Mouse (Mus musculus) thymus, adult 2 months (tissue): Measurements from ENCODE around the gene Olfr320. TPM values are rescaled to one million over a fixed set of nuclear protein-coding genes. Genes with fewer than 3 reads are reported as not detected.
A peak's percentile ranks its signal among the peaks of the same experiment; 100 is the strongest.

Experiments
- DNase-seq: peaks from one replicate; pipeline ENCODE4 v3.0.0; 2021
- H3K27ac ChIP-seq: fragments of 200-500 bp; 2 replicates; pipeline ENCODE4 v1.5.1; 2012; ENCODE audit warnings: low read length, control low read depth; ENCODE audit not compliant: control insufficient read depth, insufficient read depth
- H3K27me3 ChIP-seq: fragments of 200-500 bp; 2 replicates; pipeline ENCODE4 v1.6.1; 2012; ENCODE audit warnings: mild to moderate bottlenecking, low read length, moderate library complexity, mixed read lengths; ENCODE audit not compliant: control insufficient read depth, insufficient read depth
- H3K36me3 ChIP-seq: fragments of 200-500 bp; 2 replicates; pipeline ENCODE4 v1.6.1; 2012; ENCODE audit warnings: mild to moderate bottlenecking, low read length, moderate library complexity; ENCODE audit not compliant: control insufficient read depth, insufficient read depth
- H3K4me1 ChIP-seq: fragments of 200-500 bp; replicated peaks from 2 replicates; pipeline ENCODE4 v1.6.1; 2012; ENCODE audit warnings: low read length; ENCODE audit not compliant: control insufficient read depth, insufficient read depth
- H3K4me3 ChIP-seq: fragments of 200-500 bp; 2 replicates; pipeline ENCODE4 v1.5.1; 2012; ENCODE audit warnings: mild to moderate bottlenecking, low read length, control low read depth, moderate library complexity; ENCODE audit not compliant: control insufficient read depth, insufficient read depth
- CTCF ChIP-seq: fragments of 200-500 bp; IDR thresholded peaks from 2 replicates; pipeline ENCODE4 v1.5.1; 2012; ENCODE audit warnings: mild to moderate bottlenecking, control low read depth, low read length, moderate library complexity, borderline replicate concordance; ENCODE audit not compliant: control insufficient read depth, poor library complexity, insufficient read depth; ENCODE audit errors: extremely low read depth
- POLR2A ChIP-seq: fragments of 200-500 bp; IDR thresholded peaks from 2 replicates; pipeline ENCODE4 v1.6.1; 2012; ENCODE audit warnings: mild to moderate bottlenecking, low read length, control low read depth, moderate library complexity; ENCODE audit not compliant: control insufficient read depth, poor library complexity, insufficient read depth; ENCODE audit errors: extremely low read depth
- WGBS: fragments of 180-500 bp; shearing (Covaris S2); methylation state at CpG from one replicate; pipeline ENCODE4 v1.1.7; 2018; 5-methylcytosine and 5-hydroxymethylcytosine counted together
- polyA plus RNA-seq: library from polyadenylated mRNA; depleted of rRNA; stranded (reverse); fragments of >200 nt; gene quantifications from 2 replicates; pipeline ENCODE4 v1.2.3, GENCODE M21; 2012

Olfr320 gene
- polyA plus RNA-seq, 1 experiment: not detected

DNA sequence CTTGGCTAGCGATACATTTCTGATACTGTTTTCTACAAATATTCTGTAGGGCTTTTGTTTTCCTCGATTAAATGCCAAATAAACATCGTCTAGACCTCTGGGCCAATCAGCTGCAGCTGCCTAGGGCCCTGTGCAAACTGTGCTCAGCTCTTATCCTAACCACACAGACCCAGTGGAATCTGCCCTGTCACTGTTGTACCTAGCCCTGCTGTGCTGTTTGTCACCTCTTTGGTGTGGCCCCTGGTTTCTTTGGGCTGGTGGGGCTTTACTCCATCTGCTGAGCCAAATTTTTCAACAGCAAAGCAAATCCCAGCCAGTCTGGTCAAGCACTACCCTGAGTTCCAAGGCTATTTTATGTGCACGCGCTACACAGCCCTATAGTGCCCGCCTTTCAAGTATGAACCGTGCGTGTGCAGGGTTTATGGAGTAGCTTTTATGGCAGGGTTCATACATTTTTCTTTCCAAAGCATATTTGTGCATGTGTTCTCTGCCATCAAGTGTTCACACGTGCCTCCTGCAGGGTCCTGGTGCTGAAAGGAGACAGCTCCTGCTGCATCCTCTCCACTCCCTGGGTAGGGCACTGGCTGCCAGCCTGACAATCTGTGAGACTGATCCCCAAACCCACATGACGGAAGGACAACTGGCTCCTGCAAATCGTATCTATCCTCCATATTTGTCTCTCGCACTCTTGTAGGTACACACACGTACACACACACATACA lies 39.1 kb upstream of the Olfr320 start:
- H3K4me1 ChIP-seq: no peaks in the 10 kb centered on the region
- no peak overlapping the region for H3K4me3 ChIP-seq
- H3K27ac ChIP-seq: no peak overlapping the region
- peaks cover 3% of the 10 kb centered on the region; the same call in 1 of the 2 replicates for H3K27me3 ChIP-seq
- H3K36me3 ChIP-seq: no peaks in the 10 kb centered on the region
- TF ChIP-seq CTCF: no peak
- TF ChIP-seq POLR2A: no peak
- WGBS: 75% methylated on average over 13 of the region's 13 CpGs
- DNase-seq: no peak

DNA sequence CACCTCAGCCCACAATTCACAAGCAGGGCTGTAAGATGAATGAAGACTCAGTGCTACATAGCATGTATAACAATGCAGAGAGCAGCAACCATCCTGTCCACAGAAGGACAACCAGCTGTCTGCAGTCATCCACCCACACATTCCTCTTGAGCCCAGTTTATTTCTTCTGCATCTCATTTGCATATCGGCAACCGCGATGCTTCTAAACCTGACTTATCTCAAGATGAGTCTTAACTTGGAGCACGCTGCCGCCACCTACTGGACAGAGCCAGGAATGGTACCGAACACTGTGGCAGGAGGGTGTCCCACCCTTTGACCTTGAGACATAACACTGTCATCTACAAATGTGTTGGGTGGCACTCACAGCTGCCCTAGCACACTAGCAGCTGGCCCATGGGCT lies 37.5 kb upstream of the Olfr320 start:
- H3K4me1 ChIP-seq: no peaks in the 10 kb centered on the region

DNA sequence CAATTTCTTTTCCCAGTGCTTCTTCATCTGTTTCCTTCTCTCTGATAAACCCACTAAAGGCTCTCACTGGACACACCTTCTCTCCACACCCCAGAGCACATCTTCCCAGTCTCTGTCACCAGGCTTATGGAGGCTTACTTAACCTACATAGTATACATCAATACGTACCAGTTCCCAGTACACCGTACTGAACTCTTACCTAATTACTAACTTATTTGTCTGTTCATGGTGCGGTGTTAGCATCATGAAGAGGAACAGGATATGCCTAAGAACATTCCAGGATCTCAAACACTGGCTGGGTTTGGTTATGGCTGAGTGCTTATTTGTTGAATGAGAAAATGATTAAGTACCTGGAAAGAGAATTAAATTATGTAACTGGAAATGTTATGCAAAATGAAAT lies 25.7 kb upstream of the Olfr320 start:
- 95% methylated on average over 3 of the region's 3 CpGs for WGBS
- no peaks in the 10 kb centered on the region for H3K4me1 ChIP-seq

More for the DNA sequence above, 37.5 kb upstream of the Olfr320 start:
- no peak overlapping the region for H3K4me3 ChIP-seq
- WGBS: 30% methylated on average over 6 of the region's 6 CpGs
- peaks cover 3% of the 10 kb centered on the region; the same call in 1 of the 2 replicates for H3K27me3 ChIP-seq
- DNase-seq: peak; percentile 68
- TF ChIP-seq CTCF (peak; percentile 83; the same call in 1 of the 2 replicates), POLR2A (no peak)
- no peaks in the 10 kb centered on the region for H3K36me3 ChIP-seq
- H3K27ac ChIP-seq: no peak overlapping the region

DNA sequence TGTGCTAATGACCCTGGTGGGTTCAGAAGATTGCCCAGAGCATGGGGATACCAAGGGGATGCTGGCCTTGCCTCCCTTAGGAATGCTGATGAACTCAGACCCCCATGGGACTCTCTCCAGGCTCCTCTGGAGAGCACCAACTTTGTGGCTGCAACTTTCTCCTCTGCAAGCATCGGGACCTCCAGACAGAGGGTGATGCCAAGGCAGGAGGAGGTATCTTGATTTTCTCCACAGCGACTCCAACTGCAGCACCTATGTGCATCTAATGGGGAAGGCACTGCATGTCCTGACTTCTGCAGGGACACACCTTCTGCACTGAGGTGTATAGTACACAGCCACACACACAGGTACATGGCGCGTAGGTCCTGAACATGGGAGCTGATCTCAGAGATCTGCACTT lies 22.3 kb upstream of the Olfr320 start, which contains the start of gene Olfr322:
TSS of gene Olfr322 (plus strand) at position 187 of the 400 bp plus-strand sequence.
- H3K4me1 ChIP-seq: no peaks in the 10 kb centered on the region
- H3K36me3 ChIP-seq: no peaks in the 10 kb centered on the region
- H3K27me3 ChIP-seq: no peaks in the 10 kb centered on the region
- TF ChIP-seq POLR2A: no peak
- TF ChIP-seq CTCF: no peak
- WGBS: 88% methylated on average over 4 of the region's 4 CpGs
- H3K4me3 ChIP-seq: no peak within 1 kb of the TSS
- no peak within 1 kb of the TSS for H3K27ac ChIP-seq
- no peak for DNase-seq

More for the DNA sequence above, 25.7 kb upstream of the Olfr320 start:
- no peak overlapping the region for H3K4me3 ChIP-seq
- TF ChIP-seq CTCF (no peak), POLR2A (no peak)
- no peaks in the 10 kb centered on the region for H3K27me3 ChIP-seq
- no peak for DNase-seq
- H3K27ac ChIP-seq: no peak overlapping the region
- H3K36me3 ChIP-seq: no peaks in the 10 kb centered on the region

DNA sequence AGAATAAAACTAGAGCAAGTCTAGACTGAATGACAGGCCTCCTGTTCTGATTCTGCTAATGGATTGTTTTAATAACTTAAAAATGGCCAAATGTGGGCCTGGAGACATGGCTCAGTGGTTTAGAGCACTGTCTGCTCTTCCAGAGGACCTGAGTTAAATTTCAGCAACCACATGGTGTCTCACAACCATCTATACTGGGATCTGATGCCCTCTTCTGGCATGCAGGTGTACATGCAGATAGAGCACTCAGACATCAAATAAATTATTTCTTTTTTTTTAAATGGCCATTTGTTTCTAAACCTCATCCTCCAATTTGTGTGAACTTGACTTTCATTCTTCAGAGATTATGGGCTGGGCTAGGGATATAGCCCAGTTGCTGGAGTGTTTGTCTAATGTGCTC lies 11.6 kb upstream of the Olfr320 start:
- Histone ChIP-seq H3K27ac (no peak overlapping the region), H3K4me1 (no peaks in the 10 kb centered on the region), H3K4me3 (no peak overlapping the region), H3K27me3 (no peaks in the 10 kb centered on the region), H3K36me3 (no peaks in the 10 kb centered on the region)
- DNase-seq: no peak
- TF ChIP-seq CTCF: no peak
- TF ChIP-seq POLR2A: no peak

DNA sequence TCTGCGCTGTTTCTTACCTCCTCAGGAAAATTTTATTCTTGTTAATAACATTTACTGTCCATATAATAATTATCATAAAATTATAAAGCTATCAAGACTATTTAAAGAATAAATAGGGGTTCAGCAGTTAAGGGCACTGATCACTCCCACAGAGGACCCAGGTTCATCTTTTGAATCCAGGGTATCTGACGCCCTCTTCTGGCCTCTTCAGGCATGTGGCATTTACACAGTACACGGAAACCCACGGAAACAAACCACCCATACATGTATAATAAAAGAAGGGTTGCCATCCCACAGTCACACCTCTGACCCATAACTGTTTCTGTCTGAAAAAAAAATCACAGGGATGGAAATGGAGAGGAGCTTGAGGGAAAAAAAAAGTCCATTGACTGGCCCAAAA lies 9.1 kb upstream of the Olfr320 start:
- Histone ChIP-seq H3K4me3 (no peak overlapping the region), H3K27ac (no peak overlapping the region), H3K36me3 (no peaks in the 10 kb centered on the region), H3K27me3 (no peaks in the 10 kb centered on the region), H3K4me1 (no peaks in the 10 kb centered on the region)
- 56% methylated on average over 4 of the region's 4 CpGs for WGBS
- DNase-seq: no peak
- TF ChIP-seq POLR2A (no peak), CTCF (no peak)

DNA sequence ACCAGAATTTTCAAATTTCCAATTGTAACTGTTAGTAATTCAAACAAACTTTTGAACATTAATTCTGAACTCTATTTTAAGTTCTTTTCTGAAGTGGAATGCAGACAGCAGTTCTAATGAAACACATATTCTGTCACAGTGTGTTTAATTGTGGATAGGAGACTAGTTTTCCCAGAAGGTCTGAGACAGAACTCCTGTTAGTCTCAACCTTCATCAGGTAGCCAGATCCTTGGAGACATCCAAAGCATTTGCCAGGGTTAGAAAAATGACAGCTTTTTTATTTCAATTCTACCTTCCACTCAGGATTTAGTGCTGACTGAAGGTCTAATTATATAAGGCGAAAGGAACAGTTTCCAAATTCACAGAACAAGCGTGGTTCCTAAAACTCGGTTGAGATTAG lies 18.0 kb downstream of the Olfr320 start, which contains the start of gene Olfr319:
TSS of gene Olfr319 (plus strand) at position 301 of the 400 bp plus-strand sequence.
- H3K27ac ChIP-seq: no peak within 1 kb of the TSS
- H3K27me3 ChIP-seq: no peaks in the 10 kb centered on the region
- no peaks in the 10 kb centered on the region for H3K36me3 ChIP-seq
- no peak within 1 kb of the TSS for H3K4me3 ChIP-seq
- WGBS: 91% methylated on average over 3 of the region's 3 CpGs
- no peaks in the 10 kb centered on the region for H3K4me1 ChIP-seq
- TF ChIP-seq POLR2A (no peak), CTCF (no peak)
- DNase-seq: no peak
